Mouse (Mus musculus) myocyte (in vitro differentiated cells): ENCODE data around the gene Rab30.

Experiments used
- CEBPB ChIP-seq: IDR thresholded peaks from 2 replicates; pipeline ENCODE4 v1.6.1; 2011; ENCODE audit warnings: mild to moderate bottlenecking, moderate library complexity; ENCODE audit not compliant: poor library complexity, insufficient read depth, severe bottlenecking
- E2F4 ChIP-seq: IDR thresholded peaks from one replicate; pipeline ENCODE4 v1.6.1; 2011; ENCODE audit warnings: mild to moderate bottlenecking, control low read depth, moderate library complexity; ENCODE audit not compliant: insufficient read depth
- MAX ChIP-seq: IDR thresholded peaks from one replicate; pipeline ENCODE4 v1.6.1; 2011; ENCODE audit warnings: low read depth, mild to moderate bottlenecking, control low read depth
- MYOD1 ChIP-seq, 3 experiments: IDR thresholded peaks; one replicate each; pipeline ENCODE4 v1.6.1; 2011; ENCODE audit warnings: control low read depth in 2 of 3, low read depth in 2 of 3, mild to moderate bottlenecking in 2 of 3, moderate library complexity in 1 of 3; ENCODE audit not compliant: insufficient read length in 2 of 3, control insufficient read depth in 1 of 3
- POLR2A ChIP-seq: IDR thresholded peaks from one replicate; pipeline ENCODE4 v1.6.1; 2011; ENCODE audit warnings: low read depth, mild to moderate bottlenecking, control low read depth, moderate library complexity; ENCODE audit not compliant: insufficient read length
- POLR2AphosphoS2 ChIP-seq: IDR thresholded peaks from one replicate; pipeline ENCODE4 v1.6.1; 2011; ENCODE audit warnings: low read depth, control low read depth; ENCODE audit not compliant: insufficient read length
- SRF ChIP-seq: IDR thresholded peaks from one replicate; pipeline ENCODE4 v1.6.1; 2011; ENCODE audit warnings: low read depth; ENCODE audit not compliant: control insufficient read depth, insufficient read length
- TCF12 ChIP-seq: IDR thresholded peaks from one replicate; pipeline ENCODE4 v1.6.1; 2011; ENCODE audit warnings: mild to moderate bottlenecking, control low read depth; ENCODE audit not compliant: poor library complexity, insufficient read depth, severe bottlenecking
- TCF3 ChIP-seq: IDR thresholded peaks from one replicate; pipeline ENCODE4 v1.6.1; 2011; ENCODE audit warnings: low read depth, control low read depth; ENCODE audit not compliant: insufficient read length
- USF1 ChIP-seq: IDR thresholded peaks from one replicate; pipeline ENCODE4 v1.6.1; 2011; ENCODE audit warnings: low read depth, mild to moderate bottlenecking, control low read depth, moderate library complexity

DNA sequence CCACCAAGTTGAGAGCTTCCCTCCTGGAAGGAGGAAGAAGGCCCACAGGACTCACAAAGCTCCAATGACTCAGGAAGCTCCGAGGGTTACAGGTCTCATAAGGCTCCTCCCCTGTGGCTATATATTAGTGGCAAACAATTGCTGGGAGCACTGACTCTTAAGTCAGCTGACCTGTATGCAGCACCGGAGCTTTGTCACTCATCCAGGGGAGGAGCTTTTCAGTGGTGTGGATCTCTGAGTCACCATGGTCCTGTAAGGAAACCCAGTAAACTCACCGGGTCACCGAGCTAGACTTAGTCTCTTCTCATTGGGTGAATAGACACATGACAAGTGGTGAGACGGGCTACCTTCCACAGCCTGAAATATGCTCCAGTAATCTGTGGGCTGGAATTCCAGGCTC, 42.6 kb upstream of the Rab30 start:
- TF ChIP-seq E2F4 (no peak), POLR2A (no peak), USF1 (no peak), MYOD1 (IDR thresholded peaks at IDR 0.05; ENCODE audit: control insufficient read depth in 1 of 3, insufficient read length in 2 of 3, low read depth in 2 of 3) (no peak), MAX (no peak), SRF (no peak), TCF3 (no peak), TCF12 (no peak), CEBPB (no peak), POLR2AphosphoS2 (no peak)
